Mouse (Mus musculus) large intestine, adult 2 months (tissue): ENCODE data around the gene Sez6l. TPM values are rescaled to one million over a fixed set of nuclear protein-coding genes. Genes with fewer than 3 reads are reported as not detected.
"Not testable (repeated sequence)": the region's sequence is repeated elsewhere in the genome, so short reads cannot be mapped to it uniquely, and the experiment has no call there.

Source experiments
- DNase-seq: peaks from one replicate; pipeline ENCODE4 v3.0.0-alpha.2; 2012; ENCODE audit warnings: low read depth, low spot score
- WGBS: fragments of 180-500 bp; shearing (Covaris S2); methylation state at CpG from one replicate; pipeline ENCODE4 v1.1.7; 2018; 5-methylcytosine and 5-hydroxymethylcytosine counted together
- polyA plus RNA-seq: library from polyadenylated mRNA; depleted of rRNA; stranded (reverse); fragments of >200 nt; gene quantifications from 2 replicates; pipeline ENCODE4 v1.2.3, GENCODE M21; 2012

Gene Sez6l
- polyA plus RNA-seq, 1 experiment: 0.40 TPM

GRCm38 (mm10) chr5:112468986-112469581 is 107.9 kb downstream of the Sez6l start:
- 50% methylated on average over 4 of the region's 4 CpGs for WGBS
- no peak for DNase-seq

DNA sequence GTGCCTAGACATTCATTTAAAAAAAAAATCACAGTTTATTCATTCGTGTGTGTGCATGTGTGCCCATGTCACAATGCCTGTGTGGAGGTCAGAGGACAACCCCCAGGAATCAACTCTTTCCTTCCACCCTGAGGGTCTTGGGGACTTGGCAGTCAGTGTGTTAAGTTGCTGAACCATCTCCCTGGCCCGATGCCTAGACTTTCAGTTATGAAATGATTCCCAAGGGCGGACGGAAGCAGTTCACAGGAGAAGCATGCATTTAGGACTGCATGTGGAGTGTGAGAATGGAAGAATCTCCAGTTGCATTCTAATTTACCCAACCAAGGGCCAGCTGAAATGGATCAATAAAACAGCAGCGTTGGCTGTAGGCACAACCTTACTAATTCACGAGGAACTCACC is 110.7 kb downstream of the Sez6l start:
- no peak for DNase-seq
- 45% methylated on average over 6 of the region's 6 CpGs for WGBS

DNA sequence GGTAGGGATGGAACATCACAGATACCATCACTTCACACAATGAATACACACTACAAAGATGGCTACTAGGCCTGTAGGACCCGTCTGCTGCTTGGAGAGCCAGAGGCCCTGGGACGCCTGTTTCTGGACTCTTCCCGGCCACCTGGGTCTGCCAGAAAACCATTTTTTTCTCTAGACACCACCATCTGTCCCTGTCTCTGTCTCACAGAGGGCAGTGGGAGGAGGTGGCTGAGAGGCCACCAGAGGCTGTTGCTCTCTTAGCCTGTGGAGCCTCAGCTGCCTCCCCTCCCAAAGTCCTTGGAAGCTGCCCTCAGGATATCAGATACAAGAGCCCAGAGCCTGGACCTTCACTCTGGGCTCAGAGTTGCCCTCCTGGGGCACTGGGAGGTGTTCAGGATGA is 117.1 kb downstream of the Sez6l start:
- DNase-seq: no peak
- 79% methylated on average over 3 of the region's 3 CpGs for WGBS

- DNase-seq: no peak
- WGBS: 49% methylated on average over 12 of the region's 12 CpGs
Observed at GRCm38 (mm10) chr5:112454966-112455555, 121.9 kb downstream of the Sez6l start.

GRCm38 (mm10) chr5:112453088-112453487 is 123.9 kb downstream of the Sez6l start:
- WGBS: 57% methylated on average over 9 of the region's 9 CpGs
- no peak for DNase-seq

- 62% methylated on average over 18 of the region's 18 CpGs for WGBS
Observed at GRCm38 (mm10) chr5:112448747-112449440, 128.1 kb downstream of the Sez6l start, which contains the start of gene Gm6588. Gm6588 (plus strand) TSS chr5:112449426.

GRCm38 (mm10) chr5:112438535-112438934 is 138.4 kb downstream of the Sez6l start:
- DNase-seq: no peak
- 34% methylated on average over 10 of the region's 10 CpGs for WGBS

More at GRCm38 (mm10) chr5:112448747-112449440, 128.1 kb downstream of the Sez6l start, which contains the start of gene Gm6588:
- no peak for DNase-seq

DNA sequence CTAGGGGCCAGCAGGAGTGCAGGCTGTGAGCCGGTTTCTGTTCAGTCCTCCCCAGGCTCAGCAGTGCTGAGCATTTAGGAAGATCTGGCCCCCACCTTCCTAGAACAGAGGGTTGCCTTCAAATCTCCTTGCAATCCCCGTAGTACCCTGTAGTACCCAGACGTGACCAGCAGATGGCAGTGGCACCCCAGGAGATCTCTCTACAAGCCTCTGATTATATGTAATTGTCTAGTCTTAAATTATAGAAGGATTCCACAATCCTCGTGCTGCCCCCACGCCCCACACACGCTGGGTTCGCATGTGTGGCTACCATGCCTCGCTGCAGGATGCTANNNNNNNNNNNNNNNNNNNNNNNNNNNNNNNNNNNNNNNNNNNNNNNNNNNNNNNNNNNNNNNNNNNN is 144.0 kb downstream of the Sez6l start:
- under 1% methylated on average over 8 of the region's 8 CpGs for WGBS
- no peak for DNase-seq

DNA sequence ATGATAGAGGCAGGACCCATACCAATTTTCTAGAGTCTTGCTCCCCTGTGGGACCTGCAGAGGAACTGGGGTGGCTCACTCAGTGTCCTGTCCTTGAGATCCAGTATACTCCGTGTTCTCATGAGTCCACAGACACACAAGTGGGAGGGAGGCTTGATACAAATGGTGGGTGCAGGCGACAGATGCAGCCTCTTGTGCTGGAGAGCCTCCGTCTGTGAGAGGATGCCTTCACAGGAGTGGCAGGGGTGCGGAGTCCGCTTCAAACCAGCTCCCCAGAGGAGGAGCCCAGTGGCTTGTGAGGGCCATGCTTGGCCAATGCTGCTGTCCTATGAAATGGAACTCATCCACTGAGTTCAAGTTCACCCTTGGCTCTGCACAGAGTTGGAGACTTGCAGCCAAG is 145.0 kb downstream of the Sez6l start:
- 90% methylated on average over 5 of the region's 5 CpGs for WGBS
- DNase-seq: no peak

DNA sequence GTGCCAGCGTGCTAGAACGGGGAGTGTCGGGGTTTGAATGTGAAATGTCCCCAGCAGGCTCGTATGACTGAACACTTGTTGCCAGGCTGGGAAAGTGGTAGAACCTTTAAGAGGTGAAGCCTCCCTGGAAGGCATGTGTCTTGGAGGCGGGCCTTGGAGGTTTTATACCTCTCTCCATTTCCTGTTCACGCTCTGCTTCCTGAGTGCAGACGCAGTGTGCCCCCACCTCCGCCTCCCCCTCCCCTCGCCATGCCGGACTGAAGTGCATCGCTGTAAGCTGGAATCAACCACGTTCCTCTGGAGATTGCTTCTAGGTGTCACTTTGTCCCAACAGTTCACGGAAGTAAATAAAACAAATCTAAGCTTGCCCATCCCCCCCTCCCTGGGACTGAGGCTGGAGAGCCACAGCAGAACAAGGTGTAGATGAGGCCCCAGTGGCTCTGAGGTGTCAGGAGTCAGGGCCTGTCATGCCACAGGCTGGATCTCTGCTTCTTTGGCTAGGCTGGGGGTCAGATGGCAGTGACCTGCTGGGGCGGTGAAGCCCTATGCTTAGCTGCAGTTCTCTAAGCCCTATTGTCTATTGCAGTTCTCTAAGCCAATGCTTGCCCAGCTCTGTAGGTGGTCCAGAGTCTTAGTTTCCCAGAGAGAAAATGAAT is 145.7 kb downstream of the Sez6l start:
- WGBS: 16% methylated on average over 14 of the region's 14 CpGs
- no peak for DNase-seq

GRCm38 (mm10) chr5:112428944-112429343 is 148.0 kb downstream of the Sez6l start:
- WGBS: 15% methylated on average over 19 of the region's 19 CpGs
- DNase-seq: no peak

- DNase-seq: no peak
- 36% methylated on average over 2 of the region's 2 CpGs for WGBS
Observed at GRCm38 (mm10) chr5:112427283-112427682, 149.7 kb downstream of the Sez6l start.

- WGBS: 81% methylated on average over 7 of the region's 7 CpGs
- no peak for DNase-seq
Observed at GRCm38 (mm10) chr5:112426635-112427034, 150.3 kb downstream of the Sez6l start.

DNA sequence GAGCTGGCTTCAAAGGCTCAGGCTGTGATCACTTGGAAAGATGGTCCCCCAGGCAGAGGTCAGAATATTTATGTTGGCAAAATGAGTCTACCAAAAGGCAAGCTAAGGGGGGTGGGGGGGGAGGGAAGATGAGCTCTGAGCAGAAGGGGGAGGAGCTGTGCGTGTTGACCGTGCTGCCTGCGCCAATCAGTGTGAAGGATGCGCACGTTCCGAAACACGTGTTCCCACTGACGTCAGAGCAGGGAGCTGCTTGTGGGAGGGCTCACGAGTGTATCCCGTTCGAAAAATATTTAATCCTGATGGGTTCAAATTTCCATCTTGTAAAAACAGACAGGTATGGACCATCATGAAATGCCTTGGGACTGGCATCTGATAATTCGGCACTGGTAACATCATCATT is 157.4 kb downstream of the Sez6l start:
- no peak for DNase-seq
- WGBS: 49% methylated on average over 12 of the region's 12 CpGs

- DNase-seq: no peak
Observed at GRCm38 (mm10) chr5:112418023-112418422, 159.0 kb downstream of the Sez6l start.

GRCm38 (mm10) chr5:112416673-112417072 is 160.3 kb downstream of the Sez6l start:
- 60% methylated on average over 5 of the region's 5 CpGs for WGBS
- no peak for DNase-seq

More at GRCm38 (mm10) chr5:112418023-112418422, 159.0 kb downstream of the Sez6l start:
- WGBS: 49% methylated on average over 4 of the region's 4 CpGs

- 57% methylated on average over 4 of the region's 4 CpGs for WGBS
- not testable (repeated sequence) for DNase-seq
Observed at GRCm38 (mm10) chr5:112412781-112413180, 164.2 kb downstream of the Sez6l start.

GRCm38 (mm10) chr5:112411514-112412335 is 165.3 kb downstream of the Sez6l start:
- WGBS: 11% methylated on average over 19 of the region's 19 CpGs
- no peak for DNase-seq

- DNase-seq: no peak
- WGBS: 42% methylated on average over 11 of the region's 11 CpGs
Observed at GRCm38 (mm10) chr5:112411072-112411471, 165.9 kb downstream of the Sez6l start.
